Mouse (Mus musculus): ENCODE data around the gene Adgrg5. TPM values are rescaled to one million over a fixed set of nuclear protein-coding genes. Genes with fewer than 3 reads are reported as not detected.

Gene Adgrg5
- total RNA-seq, 2 experiments from 2014 or later = not detected

DNA sequence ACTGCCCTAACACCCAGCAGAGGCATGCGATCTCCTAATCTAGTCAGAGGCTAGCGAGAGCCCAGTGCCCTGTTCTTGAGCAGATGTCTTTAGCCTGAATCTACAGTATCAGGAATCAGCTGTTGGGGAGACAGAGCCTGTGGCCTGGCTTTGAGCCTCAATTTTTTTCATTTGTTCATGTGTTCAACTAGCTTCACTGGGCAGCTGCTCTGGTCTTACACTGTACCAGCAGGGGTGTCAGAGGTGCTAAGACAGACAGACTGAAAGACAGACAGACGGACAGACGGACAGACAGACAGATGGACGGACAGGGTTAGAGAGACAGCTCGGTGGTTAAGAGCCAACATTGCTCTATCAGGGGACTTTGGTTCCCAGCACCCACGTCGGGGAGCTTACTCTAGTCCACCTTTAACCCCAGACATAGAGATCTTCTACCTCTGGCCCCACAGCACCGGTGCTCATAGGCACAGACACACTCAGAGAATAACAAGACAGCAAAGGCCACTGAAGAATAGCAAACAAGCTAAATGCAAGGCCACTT lies 68.0 kb downstream of the Adgrg5 start:
- DNase-seq (ENCODE audit: low spot score in 2 of 2) = no peak

DNA sequence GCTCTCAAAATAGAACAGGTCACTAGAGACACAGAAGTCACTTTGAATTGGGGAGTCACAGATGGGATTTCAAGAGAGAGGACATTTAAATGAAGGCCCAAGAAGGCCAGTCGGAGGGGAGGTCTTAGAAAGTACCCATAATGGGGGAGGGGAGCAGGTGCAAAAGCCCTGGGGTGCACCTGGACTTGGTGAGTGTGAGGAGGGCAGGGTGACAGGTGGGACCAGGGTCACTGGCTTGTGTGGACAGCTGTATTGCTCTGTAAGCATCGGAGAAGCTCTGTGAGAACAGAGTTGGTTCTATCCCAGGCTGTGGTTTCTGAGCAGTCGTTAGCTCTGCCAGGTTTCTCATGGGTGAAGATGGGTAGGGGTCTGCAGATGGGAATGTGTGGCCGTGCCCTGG lies 68.5 kb downstream of the Adgrg5 start:
- no peak for DNase-seq (ENCODE audit: low spot score in 2 of 2)

DNA sequence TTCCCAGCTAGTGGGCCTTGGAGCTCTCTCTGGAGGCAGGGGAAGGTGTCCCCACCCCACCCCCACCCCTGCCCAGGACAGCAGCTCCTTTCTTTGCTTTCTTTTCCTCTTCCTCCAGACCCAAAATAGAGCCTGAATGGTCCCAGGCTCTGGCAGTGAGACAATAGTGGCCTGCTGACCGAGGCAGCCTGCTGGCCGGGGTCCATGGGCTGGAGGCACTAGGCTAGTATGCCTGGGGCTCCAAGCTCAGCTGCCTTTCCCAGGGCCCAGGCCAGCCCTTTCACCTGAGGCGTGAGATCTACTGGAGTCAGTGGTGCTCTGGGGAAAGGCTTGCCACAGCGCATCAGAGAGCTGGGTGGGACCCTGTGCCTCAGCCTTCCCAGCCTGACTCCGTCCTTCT lies 69.0 kb downstream of the Adgrg5 start:
- peak in 1 of 2 experiments; percentile 85 for DNase-seq (ENCODE audit: low spot score in 2 of 2)

Other genes starting within 250 kb of the Adgrg5 start
- 10 to 100 TPM; 60.7 to 66.1 TPM for gene Pllp, start 227.4 kb upstream of the Adgrg5 start, total RNA-seq (2021)
- gene Ccl22, start 178.1 kb upstream of the Adgrg5 start, total RNA-seq (2021) = under 1 TPM; 0.17 to 0.18 TPM
- 100 to 1,000 TPM; 458 to 482 TPM for gene Cx3cl1, start 151.7 kb upstream of the Adgrg5 start, total RNA-seq (2021)
- 10 to 100 TPM in 1 of 2 experiments, 1 to 10 TPM in 1; 7.3 to 11.1 TPM for gene Ccl17, start 113.2 kb upstream of the Adgrg5 start, total RNA-seq (2021)
- gene Coq9, start 85.4 kb upstream of the Adgrg5 start, total RNA-seq (2021) = 10 to 100 TPM; 80.7 to 97.6 TPM
- 10 to 100 TPM; 76.1 to 88.0 TPM for gene Ciapin1, start 85.3 kb upstream of the Adgrg5 start, total RNA-seq (2021)
- 10 to 100 TPM; 50.0 to 57.8 TPM for gene Polr2c, start 66.2 kb upstream of the Adgrg5 start, total RNA-seq (2021)
- 10 to 100 TPM; 50.2 to 54.1 TPM for gene Dok4, start 47.4 kb upstream of the Adgrg5 start, total RNA-seq (2021)
- 1 to 10 TPM; 2.7 to 3.8 TPM for gene Ccdc102a, start 5.6 kb upstream of the Adgrg5 start, total RNA-seq (2021)
- gene Adgrg1, start 51.1 kb downstream of the Adgrg5 start, total RNA-seq (2021) = 100 to 1,000 TPM; 113 to 146 TPM
- gene Adgrg3, start 94.0 kb downstream of the Adgrg5 start, total RNA-seq (2021) = under 1 TPM in 1 of 2 experiments, not detected in 1; 0.48 TPM
- 1 to 10 TPM; 2.1 to 4.4 TPM for gene Drc7, start 131.4 kb downstream of the Adgrg5 start, total RNA-seq (2021)
- gene Katnb1, start 157.5 kb downstream of the Adgrg5 start, total RNA-seq (2021) = 10 to 100 TPM; 38.7 to 46.0 TPM

All from layer of hippocampus, postnatal 14 days (tissue).